Mouse (Mus musculus): ENCODE data around the gene Olfr1362.

The Olfr1362 gene

GRCm38 (mm10) chr13:21613922-21614321 lies at the start of gene Olfr1362:
Gene Olfr1362 (minus strand): TSS chr13:21614022.
- DNase-seq, result no peak

- no peak for DNase-seq
Measured at GRCm38 (mm10) chr13:21663286-21663685, 49.5 kb upstream of the Olfr1362 start, which contains the start of gene Olfr1361. Gene Olfr1361 (minus strand): TSS chr13:21663386.

GRCm38 (mm10) chr13:21642418-21642817 lies 28.6 kb upstream of the Olfr1362 start, which contains the start of gene Olfr11:
Gene Olfr11 (minus strand): TSS chr13:21642518.
- no peak for DNase-seq

GRCm38 (mm10) chr13:21591618-21592017 lies 22.2 kb downstream of the Olfr1362 start:
- no peak for DNase-seq

GRCm38 (mm10) chr13:21581659-21582058 lies 32.2 kb downstream of the Olfr1362 start, which contains the start of gene Olfr1364:
Gene Olfr1364 (minus strand): TSS chr13:21581759.
- DNase-seq, result no peak
